Mouse (Mus musculus) adipose tissue, adult 10 weeks (tissue): ENCODE data around the gene Tnnc2. TPM values are rescaled to one million over a fixed set of nuclear protein-coding genes. Genes with fewer than 3 reads are reported as not detected.

Experiments used
- polyA plus RNA-seq: library from polyadenylated mRNA; stranded (reverse); fragments of 350-450 nt; fragmentation: Illumina TruSeq; extraction: RNeasy Lipid Tissue Mini Kit (QIAGEN cat#74804); gene quantifications from one replicate; pipeline ENCODE4 v1.2.3, GENCODE M21; 2014; ENCODE audit warnings: low read depth, low replicate concordance

The Tnnc2 gene
- polyA plus RNA-seq, result 1.0 TPM

DNA sequence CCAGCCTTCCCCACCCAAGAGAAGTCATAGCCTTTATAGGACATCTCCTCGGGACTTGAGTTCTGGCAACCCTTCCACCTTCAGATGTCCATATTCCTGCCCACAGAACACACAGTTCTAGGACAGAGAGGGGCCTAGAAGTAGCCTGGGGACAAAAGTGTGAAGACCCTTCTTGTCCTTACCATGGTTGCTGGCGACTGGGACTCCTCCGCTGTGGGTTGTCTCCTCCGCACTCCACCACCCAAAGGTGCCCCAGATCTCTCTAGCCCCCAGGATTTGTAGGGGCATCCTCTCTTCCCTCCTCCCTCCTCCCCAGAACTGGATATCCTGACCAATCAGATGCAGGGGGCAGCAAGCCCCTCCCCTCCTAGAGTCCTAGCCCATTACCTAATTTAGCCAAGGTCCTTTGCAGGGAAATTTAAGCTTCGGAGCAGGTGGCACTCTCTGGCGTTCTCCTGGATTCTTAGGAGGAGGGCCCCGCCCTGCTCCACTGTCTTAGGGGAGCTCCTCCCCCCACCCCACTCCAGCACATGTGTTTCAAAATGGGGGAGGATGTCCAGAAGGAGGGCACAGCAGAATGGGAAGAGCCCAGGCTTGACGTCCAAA, at the start of gene Tnnc2:
TSS of gene Tnnc2 (minus strand) at position 487 of the 606 bp plus-strand sequence.

DNA sequence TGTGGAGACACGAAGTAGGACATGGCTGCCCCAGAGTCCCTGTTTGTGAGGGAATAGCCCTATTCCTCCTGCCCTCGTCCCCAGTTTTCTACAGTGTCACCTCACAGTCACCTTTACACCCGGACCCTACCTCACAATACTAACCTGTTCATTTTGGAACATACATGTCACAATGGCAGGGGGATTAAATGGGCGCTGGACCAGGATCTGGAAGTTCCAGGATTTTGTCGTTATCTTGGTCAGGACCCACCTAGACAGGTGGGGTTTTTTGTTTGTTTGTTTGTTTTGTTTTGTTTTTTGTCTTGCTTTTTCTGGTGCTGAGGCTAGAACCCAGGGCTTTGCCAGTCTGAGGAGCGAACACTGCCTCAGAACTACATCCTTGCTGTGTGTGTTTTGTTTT, 48.7 kb upstream of the Tnnc2 start, which contains the start of gene Spata25:
TSS of gene Spata25 (minus strand) at position 101 of the 400 bp plus-strand sequence.

DNA sequence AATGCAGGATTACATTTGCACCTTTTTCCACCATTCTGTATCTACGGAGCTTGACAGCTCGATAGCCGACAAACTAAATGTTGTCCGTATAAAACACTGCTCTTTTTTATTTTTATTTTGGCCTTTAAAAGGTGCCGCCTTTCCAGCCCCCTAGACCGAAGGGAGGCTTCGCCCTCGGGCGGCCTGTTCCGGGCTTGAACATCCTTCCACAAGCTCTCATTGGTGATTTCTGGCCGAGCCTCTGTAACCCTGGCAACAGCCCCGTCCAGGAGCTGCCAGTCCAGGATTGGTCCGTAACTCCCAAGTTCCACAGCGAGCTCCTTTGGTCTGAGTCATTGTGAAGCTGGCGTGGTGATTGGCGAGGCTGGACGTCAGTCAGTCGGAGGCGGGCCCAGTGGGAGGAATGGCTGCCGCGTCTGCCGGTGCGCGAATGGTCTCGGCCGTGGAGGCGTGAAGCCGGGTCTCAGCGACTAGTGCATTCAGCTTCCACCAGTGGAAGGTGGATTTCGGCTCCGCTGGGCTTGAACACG, 42.9 kb upstream of the Tnnc2 start, which contains the start of gene Zswim1:
TSS of gene Zswim1 (plus strand) at position 51 of the 530 bp plus-strand sequence.

DNA sequence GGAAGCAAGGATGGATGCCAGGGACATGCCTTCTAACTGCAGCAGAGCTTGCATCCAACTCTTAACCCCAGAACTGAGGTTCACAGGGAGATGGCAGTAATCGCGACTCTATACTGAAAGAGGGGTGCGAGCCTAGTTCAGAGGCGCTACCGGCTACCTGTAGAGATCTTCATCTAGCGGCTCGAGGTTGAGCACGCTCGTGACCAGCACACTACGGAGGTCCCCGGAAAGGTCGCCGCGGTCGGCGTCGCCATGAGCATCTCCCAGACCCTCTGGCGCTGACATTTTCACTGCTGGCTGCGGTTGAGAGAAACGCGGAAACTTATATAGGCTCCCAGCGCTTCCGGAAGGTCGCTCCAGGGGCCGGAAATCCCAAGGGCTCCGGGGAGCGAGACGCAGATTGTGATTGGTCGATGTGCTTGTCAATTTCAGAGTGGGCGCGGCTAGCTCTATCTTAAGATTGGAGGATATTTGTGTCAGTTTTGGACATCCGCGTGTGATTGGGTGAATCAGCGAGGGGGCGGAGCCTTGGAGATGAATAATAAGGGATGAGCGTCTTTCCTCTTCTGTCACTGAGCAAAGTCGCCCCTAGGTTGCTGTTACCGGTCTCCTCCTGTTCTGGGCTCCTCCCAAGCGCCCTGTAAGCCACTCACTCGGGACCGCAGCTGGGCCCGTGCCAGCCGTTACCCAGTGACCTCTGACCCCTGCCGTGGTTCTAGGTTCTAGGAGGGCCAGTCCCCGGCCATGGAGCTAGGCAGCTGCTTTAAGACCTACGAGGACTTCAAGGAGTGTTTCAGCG, 25.0 kb upstream of the Tnnc2 start, which contains the start of the genes Acot8 and Zswim3:
TSS of gene Acot8 (minus strand) at position 350 of the 799 bp plus-strand sequence.
TSS of gene Zswim3 (plus strand) at position 566 of the 799 bp plus-strand sequence.

DNA sequence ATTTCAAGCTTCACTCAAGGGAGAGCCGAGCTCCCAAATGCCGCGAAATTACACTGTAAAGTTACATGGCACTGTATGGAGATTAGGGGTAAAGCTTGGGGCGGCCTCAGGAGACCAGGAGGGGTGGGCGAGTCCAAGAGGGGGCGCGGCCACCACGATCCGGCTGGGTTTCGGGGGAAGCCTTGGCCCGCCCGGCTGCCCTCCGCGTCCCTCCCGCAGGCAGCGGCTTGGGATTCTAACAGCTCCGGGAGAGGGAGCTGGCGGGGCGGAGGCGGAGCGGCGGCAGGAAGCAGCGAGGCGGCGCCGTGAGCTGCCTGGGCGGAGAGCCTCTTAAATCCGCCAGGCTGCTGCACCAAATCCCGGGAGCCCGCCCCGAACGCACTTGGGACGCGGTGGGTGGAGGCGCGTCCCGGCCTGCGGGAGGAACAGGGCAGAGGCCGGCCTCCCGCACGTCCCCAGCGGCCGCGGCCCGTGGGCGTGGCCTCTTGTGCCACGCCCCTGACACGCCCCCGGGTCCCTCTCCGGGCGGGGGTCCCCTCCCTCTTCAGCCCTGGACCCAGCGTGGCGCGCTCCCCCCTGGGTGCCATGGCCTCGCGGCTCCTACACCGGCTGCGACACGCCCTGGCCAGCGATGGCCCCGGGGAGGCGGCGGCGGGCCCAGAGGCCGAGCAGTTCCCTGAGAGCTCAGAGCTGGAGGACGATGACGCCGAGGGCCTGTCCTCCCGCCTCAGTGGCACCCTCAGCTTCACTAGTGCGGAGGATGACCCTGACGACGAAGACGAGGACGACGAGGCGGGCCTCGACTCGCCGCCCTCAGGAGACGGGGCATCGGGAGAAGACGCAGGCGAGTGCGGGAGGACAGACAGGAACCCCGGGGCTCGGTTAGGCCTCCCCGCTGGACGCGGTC, 6.0 kb upstream of the Tnnc2 start, which contains the start of gene Snx21:
TSS of gene Snx21 (plus strand) at position 343 of the 907 bp plus-strand sequence.

DNA sequence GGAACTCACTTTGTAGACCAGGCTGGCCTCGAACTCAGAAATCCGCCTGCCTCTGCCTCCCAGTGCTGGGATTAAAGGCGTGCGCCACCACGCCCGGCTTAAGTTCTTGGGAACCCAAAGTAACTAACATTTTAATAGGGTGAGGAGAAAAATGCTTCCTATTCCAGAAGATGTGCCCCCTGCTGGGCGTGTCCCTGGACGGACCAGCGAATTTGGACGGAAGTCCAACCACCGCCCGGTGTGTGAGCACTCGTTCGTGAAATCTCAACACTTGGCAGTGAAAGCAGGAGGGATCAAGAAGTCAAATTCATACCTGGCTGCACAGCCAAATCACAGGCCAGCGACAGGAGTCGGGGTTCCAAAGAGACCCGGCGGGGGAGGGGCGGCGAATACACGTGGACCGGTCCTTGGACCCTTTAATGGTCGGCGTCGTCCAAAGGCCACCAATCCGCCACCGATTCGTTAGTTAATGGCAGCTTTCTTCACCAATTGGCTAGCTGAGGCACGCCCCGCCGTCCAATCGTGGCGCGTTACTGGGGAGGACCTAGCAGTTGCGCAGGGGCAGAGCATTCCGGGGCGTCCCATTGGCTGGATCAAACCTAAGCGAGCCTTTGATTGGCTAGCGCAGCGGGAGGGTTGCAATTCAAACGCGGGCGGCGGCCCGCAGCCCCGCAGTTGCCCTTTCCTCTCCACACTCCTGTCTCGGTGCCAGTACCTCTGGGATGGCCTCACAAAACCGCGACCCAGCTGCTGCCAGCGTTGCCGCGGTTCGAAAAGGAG, 10.3 kb downstream of the Tnnc2 start, which contains the start of gene Ube2c:
TSS of gene Ube2c (plus strand) at position 641 of the 780 bp plus-strand sequence.

DNA sequence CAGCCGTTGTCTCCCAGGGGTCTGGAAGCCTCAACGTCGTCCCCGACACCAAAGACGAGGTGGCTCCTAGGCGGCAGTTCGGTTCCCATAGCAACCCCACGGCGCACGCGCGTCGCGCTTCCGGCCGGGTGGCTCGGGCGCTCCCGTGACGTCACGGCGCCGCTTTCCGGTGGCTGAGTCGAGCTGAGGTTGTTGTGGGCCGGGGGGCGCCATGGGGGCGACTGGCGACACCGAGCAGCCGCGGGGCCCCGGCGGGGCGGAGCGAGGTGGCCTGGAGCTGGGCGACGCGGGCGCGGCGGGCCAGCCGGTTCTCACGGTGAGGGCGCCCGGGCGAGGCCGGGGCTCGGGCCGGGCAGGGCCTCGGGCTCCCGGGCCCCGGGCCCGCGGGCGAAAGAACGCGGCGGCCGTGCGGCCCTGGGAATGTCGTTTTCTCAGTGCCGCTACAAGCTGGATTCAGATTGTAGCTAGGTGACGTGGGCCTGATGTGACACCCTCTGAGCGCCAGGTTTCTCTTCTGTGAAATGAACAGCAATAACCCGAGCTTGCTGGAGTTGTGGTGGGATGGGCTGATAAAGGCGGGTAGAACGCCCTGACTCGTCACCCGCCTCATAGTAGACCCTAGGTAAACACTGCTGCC, 33.8 kb downstream of the Tnnc2 start, which contains the start of the genes Wfdc3 and Dnttip1:
TSS of gene Wfdc3 (minus strand) at position 89 of the 637 bp plus-strand sequence.
TSS of gene Dnttip1 (plus strand) at position 141 of the 637 bp plus-strand sequence.

Other genes with a start within 250 kb of the Tnnc2 start
- gene Wfdc2, start 217.6 kb downstream of the Tnnc2 start, polyA plus RNA-seq, result 15.2 TPM
- gene Spint3, start 206.5 kb downstream of the Tnnc2 start, polyA plus RNA-seq, result 240 TPM
- gene Wfdc6a, start 194.5 kb downstream of the Tnnc2 start, polyA plus RNA-seq, result 118 TPM
- 285 TPM for gene Eppin, start 186.4 kb downstream of the Tnnc2 start, polyA plus RNA-seq
- gene Wfdc6b, start 166.4 kb downstream of the Tnnc2 start, polyA plus RNA-seq, result 215 TPM
- gene Wfdc8, start 166.3 kb downstream of the Tnnc2 start, polyA plus RNA-seq, result 244 TPM
- 298 TPM for gene Wfdc16, start 141.2 kb downstream of the Tnnc2 start, polyA plus RNA-seq
- gene Wfdc10, start 123.9 kb downstream of the Tnnc2 start, polyA plus RNA-seq, result 2,863 TPM
- 297 TPM for gene Wfdc9, start 123.4 kb downstream of the Tnnc2 start, polyA plus RNA-seq
- gene Wfdc11, start 105.9 kb downstream of the Tnnc2 start, polyA plus RNA-seq, result 41.2 TPM
- gene Wfdc13, start 94.9 kb downstream of the Tnnc2 start, polyA plus RNA-seq, result 775 TPM
- 1,086 TPM for gene Spint4, start 81.5 kb downstream of the Tnnc2 start, polyA plus RNA-seq
- 379 TPM for gene Spint5, start 64.7 kb downstream of the Tnnc2 start, polyA plus RNA-seq
- 12.2 TPM for gene Wfdc3, start 34.0 kb downstream of the Tnnc2 start, polyA plus RNA-seq
- gene Dnttip1, start 34.0 kb downstream of the Tnnc2 start, polyA plus RNA-seq, result 26.0 TPM
- gene Ube2c, start 10.1 kb downstream of the Tnnc2 start, polyA plus RNA-seq, result 5.0 TPM
- gene Snx21, start 5.9 kb upstream of the Tnnc2 start, polyA plus RNA-seq, result 18.3 TPM
- 19.6 TPM for gene Acot8, start 24.9 kb upstream of the Tnnc2 start, polyA plus RNA-seq
- 4.2 TPM for gene Zswim3, start 25.1 kb upstream of the Tnnc2 start, polyA plus RNA-seq
- gene Zswim1, start 42.7 kb upstream of the Tnnc2 start, polyA plus RNA-seq, result 8.6 TPM
- gene Spata25, start 48.6 kb upstream of the Tnnc2 start, polyA plus RNA-seq, result 1.6 TPM
- 142 TPM for gene Ctsa, start 52.9 kb upstream of the Tnnc2 start, polyA plus RNA-seq
- 3.0 TPM for gene Neurl2, start 53.5 kb upstream of the Tnnc2 start, polyA plus RNA-seq
- gene Pltp, start 77.7 kb upstream of the Tnnc2 start, polyA plus RNA-seq, result 169 TPM
- 38.8 TPM for gene Pcif1, start 99.3 kb upstream of the Tnnc2 start, polyA plus RNA-seq
- gene Zfp335, start 131.8 kb upstream of the Tnnc2 start, polyA plus RNA-seq, result 11.1 TPM
- 9.1 TPM for gene Mmp9, start 160.8 kb upstream of the Tnnc2 start, polyA plus RNA-seq
- gene Slc12a5, start 180.8 kb upstream of the Tnnc2 start, polyA plus RNA-seq, result 1.6 TPM